Mouse (Mus musculus): ENCODE results near the gene Apol10b.
"Not testable (repeated sequence)": the region's sequence is repeated elsewhere in the genome, so short reads cannot be mapped to it uniquely, and the experiment has no call there.

DNA sequence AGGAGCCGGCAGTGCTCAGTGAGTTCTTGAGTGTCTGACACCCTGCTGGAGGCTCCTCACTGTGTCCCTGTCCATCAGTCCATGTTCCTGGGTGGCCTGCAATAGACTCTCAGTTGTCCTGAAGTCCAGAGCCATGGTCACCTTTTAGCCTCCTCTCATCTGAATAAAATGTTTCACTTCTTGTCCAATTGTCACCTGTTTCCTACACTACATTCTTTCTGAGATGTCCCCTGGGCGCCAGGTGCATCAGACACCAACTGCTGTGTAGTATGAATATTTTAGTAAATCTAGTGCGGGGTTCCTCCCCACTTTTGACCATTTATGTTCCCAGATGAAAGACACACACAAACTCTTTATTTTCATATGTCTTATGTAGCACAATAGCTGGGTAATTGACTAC lies 33.9 kb upstream of the Apol10b start:
- TF ChIP-seq CTCF, EP300 (IDR thresholded peaks at IDR 0.05): not testable (repeated sequence)
